Mouse (Mus musculus): ENCODE data around the gene Schip1. TPM values are rescaled to one million over a fixed set of nuclear protein-coding genes. Genes with fewer than 3 reads are reported as not detected.

Gene Schip1
- polyA plus RNA-seq, 1 experiment: not detected

- TF ChIP-seq GATA1 (IDR thresholded peaks at IDR 0.05; ENCODE audit: low read length): no peak
Observed at GRCm38 (mm10) chr3:68575636-68576340, 511.2 kb downstream of the Schip1 start.

DNA sequence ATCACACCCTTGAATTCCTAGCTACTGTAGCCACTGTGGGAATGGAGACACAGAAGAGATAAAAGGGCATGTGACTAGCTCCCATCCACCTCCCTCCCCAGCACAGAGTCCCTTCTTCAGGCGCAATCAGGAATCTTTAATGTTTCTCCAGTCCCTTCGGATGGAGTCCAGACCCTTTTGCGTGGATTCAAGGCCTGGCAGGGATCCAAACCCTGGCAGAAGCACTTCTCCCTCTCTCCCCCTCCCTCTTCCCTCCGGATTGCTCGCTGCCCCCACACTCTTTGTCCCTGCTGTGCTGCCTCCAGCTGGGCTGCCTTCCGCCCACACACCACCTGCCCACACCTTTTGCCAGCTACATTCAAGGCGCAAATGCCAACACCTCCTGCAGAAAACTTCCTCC lies 511.8 kb downstream of the Schip1 start:
- no peak for TF ChIP-seq GATA1 (IDR thresholded peaks at IDR 0.05; ENCODE audit: low read length)

DNA sequence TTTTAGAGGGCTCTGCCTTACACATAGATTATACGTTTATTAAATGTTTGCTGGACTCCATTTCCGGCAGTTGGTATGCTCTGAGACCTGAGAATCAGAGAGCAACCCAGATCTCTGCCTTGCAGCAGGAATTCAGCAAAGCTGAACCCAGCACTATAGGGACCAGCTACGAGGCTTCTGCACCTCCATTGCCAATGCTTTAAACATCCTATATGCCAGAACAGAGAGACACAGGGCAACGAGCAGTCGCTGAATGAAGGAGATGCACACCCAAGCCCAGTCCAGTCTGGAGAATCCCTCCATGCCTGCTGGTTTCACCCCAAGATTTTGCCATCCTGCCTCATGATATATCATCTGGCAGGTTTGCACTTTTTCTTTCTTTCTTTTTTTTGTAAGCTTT lies 512.3 kb downstream of the Schip1 start:
- TF ChIP-seq GATA1 (IDR thresholded peaks at IDR 0.05; ENCODE audit: low read length): no peak

DNA sequence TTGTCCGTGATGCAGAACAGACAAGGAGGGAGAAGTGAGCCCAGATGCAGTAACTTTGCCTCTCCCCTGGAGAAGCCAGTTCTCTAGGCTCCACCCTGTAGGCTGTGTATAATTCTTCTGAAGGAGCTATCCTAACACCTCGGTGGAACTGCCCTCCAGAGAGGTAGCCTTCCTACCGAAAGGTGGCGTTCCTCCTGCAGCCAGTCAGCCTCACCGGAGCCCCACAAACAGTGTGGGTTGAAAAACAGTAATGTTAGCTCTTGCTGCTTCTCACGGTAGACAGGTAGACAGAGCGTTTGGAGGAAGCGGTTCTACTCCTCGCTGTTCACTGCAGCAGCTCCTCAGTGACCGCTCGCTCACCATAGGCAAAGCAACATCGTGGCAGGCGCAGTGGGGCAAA lies 517.0 kb downstream of the Schip1 start:
- TF ChIP-seq GATA1 (IDR thresholded peaks at IDR 0.05; ENCODE audit: low read length): no peak

DNA sequence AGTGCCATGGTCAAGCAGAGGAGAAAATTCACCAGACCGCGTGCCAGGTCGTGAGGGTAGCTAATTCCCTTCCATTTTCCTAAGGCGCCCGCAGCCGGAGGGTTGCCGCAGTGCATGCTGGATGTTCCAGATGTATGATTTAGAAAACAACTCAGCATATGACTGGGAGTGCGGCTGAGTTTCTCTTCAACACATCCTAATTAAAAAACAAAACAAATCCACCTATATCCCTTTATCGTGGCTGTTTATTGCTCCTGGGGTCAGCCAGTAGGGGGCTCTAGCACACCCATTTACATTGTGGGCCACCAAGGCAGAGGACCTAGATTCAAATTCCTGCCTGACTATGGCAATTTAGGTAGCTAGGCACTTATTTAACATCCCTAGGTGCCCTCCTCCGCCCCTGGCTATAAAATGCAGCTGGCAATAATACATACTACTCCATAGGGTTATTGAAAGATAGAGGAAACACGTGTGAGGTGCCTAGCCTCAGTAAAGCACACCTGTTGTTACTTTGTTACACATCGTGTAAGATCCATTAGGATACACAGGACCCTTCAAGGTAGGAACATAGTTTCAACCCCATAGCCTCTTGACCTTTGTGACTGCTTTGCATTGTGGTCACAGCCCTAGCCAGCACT lies 517.6 kb downstream of the Schip1 start:
- no peak for TF ChIP-seq GATA1 (IDR thresholded peaks at IDR 0.05; ENCODE audit: low read length)

GRCm38 (mm10) chr3:68583031-68583693 lies 518.6 kb downstream of the Schip1 start:
- no peak for TF ChIP-seq GATA1 (IDR thresholded peaks at IDR 0.05; ENCODE audit: low read length)

- TF ChIP-seq GATA1 (IDR thresholded peaks at IDR 0.05; ENCODE audit: low read length): no peak
Observed at GRCm38 (mm10) chr3:68583771-68584511, 519.3 kb downstream of the Schip1 start.

DNA sequence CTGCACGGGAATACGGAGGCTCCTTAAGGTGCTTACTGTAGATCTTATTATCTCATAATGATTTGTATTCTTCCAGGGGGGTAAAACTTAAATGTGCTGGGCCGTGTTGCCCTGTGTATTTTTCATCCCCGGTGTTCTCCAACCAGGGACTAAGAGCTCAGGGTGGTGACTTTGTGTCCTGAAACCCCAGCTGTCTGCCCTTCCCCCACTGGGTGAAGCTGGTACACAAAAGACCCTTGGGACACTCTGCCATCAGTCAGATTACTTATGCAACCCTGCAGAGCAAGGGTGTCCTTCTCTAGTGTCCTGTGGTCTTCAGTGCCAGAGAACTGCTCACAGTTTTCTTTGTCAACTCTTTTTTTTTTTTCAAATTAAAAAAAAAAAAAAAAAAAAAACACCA lies 520.6 kb downstream of the Schip1 start:
- TF ChIP-seq GATA1 (IDR thresholded peaks at IDR 0.05; ENCODE audit: low read length): no peak

DNA sequence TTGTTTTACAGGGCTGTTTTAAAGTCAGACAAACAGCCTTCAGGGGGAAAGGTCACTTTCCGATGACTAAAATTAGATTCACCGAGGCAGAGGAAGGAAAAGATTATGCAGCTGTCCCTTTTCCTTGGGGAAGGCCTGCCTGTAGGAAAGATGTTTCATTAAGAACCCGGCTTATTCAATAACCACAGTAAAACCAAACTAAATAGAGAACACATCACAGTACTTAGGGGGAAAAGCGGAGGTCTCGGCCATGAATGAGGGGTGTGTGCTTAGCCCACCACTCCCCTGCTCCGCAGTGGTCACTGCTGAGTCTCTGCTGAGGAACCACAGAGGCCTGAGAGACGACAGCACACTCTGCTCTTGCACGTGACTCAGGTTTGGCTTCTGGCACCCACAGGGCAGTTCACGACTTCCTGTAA lies 522.1 kb downstream of the Schip1 start:
- TF ChIP-seq GATA1 (IDR thresholded peaks at IDR 0.05; ENCODE audit: low read length): no peak

GRCm38 (mm10) chr3:68587567-68588245 lies 523.1 kb downstream of the Schip1 start:
- TF ChIP-seq GATA1 (IDR thresholded peaks at IDR 0.05; ENCODE audit: low read length): no peak

GRCm38 (mm10) chr3:68589220-68589840 lies 524.7 kb downstream of the Schip1 start:
- TF ChIP-seq GATA1 (IDR thresholded peaks at IDR 0.05; ENCODE audit: low read length): no peak

DNA sequence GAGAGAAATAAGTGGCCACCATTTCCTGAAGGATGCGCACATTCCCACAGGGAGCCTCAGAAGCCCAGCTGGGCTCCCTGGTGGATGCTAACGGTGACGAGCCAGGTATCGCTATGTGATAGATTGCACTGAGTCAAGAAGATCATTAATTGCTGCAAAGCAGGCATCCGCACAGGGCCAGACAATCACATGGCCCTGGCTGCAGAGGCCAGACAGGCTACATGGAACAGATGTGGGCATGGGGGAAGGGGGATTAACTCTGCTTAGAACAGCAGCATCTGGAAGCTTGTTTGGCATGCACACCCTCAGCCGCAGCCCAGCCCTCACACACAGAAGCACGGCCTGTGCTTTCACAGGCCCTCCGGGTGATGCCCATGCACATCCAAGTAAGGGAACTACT lies 525.8 kb downstream of the Schip1 start:
- no peak for TF ChIP-seq GATA1 (IDR thresholded peaks at IDR 0.05; ENCODE audit: low read length)

GRCm38 (mm10) chr3:68592575-68592974 lies 528.0 kb downstream of the Schip1 start:
- no peak for TF ChIP-seq GATA1 (IDR thresholded peaks at IDR 0.05; ENCODE audit: low read length)

DNA sequence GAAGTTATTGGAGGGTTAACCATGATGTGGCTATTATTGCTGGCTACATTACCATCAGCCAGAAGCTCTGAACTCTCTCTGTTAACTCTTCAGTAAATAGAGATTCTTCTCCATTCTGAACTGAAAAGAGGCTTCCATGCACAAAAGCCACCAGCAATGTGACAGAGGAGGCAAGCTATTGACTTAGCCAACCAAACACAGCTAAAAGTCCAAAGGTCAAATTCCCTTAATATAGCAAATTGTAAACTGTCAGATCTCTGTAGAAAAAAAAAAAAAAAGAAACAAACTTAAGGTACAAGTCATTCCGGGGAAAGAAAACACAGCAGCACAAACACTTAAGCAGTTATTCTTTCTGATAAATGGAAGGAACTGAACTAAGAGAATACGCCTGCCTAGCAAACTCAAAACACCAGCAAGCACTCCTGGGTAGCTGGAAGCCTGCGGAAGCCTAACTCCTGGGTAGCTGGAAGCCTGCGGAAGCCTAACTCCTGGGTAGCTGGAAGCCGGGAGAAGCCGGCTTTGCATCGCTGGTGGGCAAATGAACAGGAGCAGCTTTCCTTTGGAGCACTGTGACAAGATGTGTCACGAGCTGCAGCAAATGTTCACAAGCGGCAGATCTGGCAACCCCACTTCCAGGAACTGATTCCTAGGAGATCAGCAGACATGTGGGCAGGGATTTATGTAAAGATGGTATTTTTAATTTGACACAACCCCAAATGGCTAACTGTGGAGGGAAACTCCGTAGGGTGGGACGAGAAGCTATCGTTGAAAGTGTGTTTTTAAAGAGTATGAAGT lies 528.7 kb downstream of the Schip1 start:
- TF ChIP-seq GATA1 (IDR thresholded peaks at IDR 0.05; ENCODE audit: low read length): no peak

Data from G1E-ER4 (cell line).